Mouse (Mus musculus) embryo, embryonic 10 days (tissue): ENCODE measurements around the gene Nol9.

Source experiments
- DNase-seq: peaks from one replicate; pipeline ENCODE4 v3.0.0-alpha.2; 2015; ENCODE audit warnings: low spot score

The Nol9 gene

DNA sequence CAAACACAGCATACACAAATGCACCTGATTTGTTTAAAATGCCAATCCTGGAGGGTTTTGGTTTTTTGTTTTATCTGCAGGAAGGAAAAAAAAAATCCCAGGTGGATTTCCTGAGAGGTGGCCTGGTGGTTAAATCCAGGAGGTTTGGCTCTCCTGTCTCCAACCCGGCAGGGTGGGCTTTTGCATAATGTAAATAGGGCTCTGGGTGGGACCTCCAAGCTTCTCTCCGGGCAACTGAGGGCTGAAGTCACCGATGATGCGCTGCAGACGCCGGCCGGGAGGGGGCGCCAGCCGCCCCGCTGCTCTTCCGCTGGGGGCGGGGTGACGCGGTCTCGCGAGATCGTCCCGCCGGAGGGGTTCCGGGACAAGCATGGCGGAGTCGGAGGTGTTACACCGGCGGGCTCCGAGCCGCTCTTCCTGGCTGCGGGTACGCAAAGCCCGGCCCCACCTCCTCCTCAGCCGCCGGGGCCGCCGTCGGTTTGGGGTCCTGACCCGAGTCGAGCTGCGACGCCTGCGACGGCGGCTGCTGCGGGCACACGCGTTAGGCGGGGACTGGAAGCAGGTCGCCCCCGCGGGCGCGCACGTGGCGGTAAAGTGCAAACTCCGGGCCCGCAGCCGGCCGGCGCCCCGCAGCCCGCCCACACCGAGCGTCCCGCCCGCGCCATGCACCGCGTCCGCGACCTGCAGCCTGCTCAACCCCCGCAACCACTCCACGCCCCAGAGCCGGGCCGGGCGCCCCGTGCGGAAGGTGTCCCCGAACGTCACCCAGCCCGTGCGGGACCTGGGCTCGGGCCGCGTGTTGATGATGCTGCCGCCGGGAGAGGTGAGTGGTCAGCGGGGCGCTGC lies at the start of gene Nol9:
Nol9 (plus strand) TSS at position 337 of the 846 bp plus-strand sequence.
- DNase-seq = peak; percentile 91

DNA sequence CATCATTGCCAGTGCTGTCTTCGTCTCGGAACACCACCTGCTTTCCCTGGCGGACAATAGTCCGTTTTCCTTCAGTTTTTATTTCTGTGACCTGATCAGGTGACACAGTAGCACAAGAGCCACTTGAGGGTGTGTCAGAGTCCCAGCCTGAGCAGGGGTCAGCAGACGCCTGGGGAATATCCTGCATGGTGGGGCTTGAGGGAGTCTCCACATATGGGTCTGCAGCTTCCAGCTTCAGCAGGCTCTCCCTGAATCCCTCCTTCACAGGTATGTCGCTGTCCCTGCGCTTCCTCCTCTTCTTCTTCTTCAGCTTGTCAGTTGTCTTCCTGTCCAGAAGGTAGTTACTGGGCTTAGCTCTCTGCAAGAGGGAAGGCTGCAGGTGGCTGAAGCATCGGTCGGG lies 47.0 kb upstream of the Nol9 start:
- DNase-seq = no peak

- DNase-seq = no peak
Measured at GRCm38 (mm10) chr4:151993035-151993434, 46.1 kb upstream of the Nol9 start.

DNA sequence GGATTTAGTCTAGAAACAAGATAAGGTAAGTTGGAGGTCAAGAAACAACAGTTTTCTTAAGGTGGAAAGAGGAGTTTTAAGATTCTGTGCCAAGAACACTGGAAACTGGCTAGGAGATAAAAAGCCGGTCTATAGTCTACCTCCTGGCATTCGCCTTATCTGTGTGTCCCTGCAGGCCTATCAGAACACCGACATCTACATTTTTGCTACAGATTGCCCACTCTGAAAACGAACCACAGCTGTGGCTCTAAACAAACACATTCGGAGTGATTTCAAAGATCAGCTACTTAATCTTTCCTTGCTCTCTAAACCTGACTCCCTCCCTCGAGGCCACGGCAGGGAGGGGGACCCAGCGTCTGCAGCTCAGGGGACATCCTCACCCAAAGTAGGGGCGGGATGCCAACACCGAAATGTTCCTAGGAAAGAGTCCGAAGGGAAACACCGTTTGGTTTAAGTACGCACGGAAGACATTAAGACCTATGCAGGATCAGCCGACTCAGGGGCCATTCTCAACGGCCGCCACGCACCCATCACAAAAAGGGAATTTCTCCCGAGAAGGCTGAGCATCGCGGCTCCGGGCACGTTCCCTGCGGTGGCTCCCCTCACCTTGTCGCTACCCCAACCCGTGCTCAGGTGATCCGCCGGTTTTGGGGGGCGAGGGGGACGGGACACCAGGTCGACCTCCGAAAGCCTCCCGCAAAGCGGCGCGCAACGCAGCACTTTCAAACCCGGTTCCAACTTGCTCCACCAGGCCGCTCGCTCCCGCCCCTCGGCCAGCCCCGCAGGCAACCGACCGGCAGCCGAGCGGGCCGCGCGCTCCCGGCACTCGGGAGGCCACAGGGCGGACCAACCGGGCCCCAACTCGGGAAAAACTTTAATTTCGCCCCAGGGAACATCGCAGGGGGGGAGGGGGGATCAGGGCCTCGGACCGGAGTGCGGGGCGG lies 44.6 kb upstream of the Nol9 start:
- no peak for DNase-seq

DNA sequence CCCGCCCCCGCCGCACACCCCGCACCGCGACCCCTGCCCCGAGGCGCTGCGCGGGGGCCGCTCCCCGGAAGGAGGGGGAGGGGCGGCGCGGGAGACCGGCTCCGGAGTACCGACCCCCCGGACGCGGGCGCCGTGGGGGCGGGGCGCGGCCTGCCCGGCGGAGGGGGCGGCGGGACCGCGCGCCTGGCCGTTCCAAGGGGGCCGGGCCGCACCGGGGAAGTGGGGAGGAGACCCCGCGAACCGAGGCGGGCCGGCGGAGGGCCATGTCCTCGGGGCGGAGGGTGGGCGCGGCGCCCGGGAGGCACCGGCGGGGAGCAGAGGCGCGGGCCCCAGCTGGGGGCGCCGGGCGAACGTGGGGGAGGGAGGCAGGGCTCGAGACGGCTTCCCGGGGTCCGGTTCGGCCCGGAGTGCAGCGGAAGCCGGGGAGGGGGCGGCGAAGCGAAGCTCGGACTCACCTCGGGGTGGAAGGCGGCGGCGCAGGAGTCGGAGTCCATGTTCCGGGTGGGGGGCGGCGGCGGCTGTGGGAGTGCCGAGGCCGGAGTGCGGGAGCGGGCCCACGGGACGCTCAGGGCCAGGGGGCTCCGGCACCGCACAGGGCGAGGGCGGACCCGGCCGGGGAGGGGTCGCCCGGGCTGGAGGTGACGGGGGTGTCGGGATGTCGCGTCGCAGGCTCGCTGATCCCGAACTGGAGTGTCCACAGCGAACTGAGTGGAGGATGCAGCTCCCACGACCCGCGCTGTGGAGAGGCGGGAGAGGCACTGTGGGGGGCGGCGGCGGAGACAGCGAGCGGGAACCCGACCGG lies 43.5 kb upstream of the Nol9 start:
- DNase-seq = no peak

DNA sequence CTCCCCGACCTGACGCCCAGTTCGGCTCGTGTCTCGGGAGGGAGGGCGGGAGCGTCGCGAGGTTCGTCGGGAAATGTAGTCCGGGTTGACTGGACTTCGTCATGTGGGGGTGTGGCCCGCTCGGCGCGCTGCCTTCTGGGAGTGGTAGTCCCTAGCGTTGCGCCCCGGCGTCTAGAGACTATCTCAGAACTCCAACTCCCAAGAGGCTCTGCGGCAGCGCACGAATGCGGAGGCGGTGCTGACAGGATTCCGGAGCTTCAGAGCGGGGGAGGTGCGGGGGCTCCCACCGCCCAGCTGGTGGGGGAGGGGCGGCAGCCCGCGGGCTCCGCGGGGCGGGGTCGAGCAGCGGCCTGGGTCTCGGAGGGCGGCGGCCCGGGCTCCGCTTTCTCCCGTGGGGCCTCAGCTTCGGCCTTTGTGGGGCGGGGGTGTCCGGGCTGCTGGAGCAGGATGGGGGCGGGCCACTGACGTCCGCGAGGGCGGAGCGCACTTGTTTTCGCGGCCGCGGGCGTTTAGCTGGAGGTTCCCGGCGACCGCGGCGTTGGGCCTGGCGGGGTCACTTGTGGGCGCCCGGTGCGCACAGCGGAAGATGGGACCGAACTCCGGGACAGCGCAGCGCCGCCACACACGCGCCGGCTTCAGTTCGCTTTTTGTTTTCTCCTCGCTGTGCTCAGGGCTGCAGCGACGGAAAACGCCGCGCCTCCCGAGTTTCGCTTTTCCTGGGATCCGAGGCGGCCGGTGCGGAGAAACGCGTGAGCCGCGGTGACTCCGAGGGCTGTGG lies 42.8 kb upstream of the Nol9 start, which contains the start of gene Phf13:
Phf13 (minus strand) TSS at position 86 of the 778 bp plus-strand sequence.
- DNase-seq = peak; percentile 100

DNA sequence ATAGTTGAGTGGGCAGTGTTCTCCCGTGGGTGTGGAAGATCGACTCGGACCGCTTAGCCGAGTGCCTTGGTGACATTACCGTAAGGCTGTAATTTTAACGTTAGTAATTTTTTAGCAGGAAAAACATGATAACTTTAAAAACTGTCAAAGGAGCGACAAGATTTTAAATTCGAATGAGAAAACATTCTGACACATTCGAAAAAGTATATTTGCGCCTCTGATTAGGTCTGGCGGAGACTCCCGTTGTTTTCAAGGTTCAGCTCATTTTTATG lies 42.2 kb upstream of the Nol9 start:
- no peak for DNase-seq

GRCm38 (mm10) chr4:151997701-151998100 lies 41.4 kb upstream of the Nol9 start:
- no peak for DNase-seq

GRCm38 (mm10) chr4:151999481-151999880 lies 39.6 kb upstream of the Nol9 start:
- DNase-seq = no peak

DNA sequence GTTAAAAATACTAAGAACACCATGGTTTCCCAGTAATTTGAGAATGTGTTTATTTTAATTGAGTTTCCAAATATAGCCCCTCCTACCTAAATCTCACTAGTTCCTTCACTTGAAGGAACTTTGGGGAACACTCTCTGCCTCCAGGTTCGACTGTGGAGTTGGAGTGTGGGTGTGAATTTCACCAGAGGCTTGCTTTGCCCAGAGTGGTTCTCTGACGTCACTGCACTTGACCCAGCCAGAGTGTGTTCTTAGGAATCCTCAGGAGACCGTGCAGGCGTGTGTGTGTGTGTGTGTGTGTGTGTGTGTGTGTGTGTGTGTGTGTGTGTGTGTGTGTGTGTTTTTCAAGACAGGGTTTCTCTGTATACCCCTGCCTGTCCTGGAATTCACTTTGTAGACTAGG lies 38.2 kb upstream of the Nol9 start:
- DNase-seq = no peak

DNA sequence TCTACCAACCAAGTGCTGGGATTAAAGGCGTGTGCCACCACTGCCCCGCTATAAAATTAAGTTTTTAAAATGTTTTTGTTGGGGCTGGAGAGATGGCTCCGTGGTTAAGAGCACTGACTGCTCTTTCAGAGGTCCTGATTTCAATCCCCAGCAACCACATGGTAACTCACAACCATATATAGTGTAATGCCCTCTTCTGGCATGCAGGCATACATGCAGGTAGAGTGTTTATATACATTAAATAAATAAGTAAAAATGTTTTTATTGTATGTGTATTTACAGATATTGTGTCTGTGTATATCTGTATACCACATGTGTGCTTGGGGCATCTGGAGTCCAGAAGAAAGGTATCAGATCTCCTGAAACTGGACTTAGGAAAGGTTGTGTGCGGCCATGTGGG lies 37.8 kb upstream of the Nol9 start:
- DNase-seq = no peak

DNA sequence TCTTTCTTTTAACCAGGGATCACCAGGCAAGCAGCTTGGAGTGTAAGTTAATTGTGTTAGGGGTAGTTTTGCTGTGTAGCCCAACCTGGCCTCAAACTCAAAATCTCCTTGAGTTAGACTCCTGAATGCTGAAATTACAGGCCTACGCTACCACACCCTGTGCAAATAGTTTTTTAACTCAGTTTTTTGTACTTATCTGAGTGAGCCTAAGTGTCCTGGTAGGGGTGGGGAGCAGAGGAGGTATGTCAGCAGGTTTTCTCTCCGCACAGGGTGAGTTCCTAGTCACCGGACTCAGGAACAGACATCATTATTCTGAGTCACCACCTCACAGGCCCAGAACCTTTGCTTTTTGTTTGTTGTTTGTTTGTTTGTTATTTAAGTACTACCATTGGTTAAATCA lies 37.1 kb upstream of the Nol9 start:
- no peak for DNase-seq

DNA sequence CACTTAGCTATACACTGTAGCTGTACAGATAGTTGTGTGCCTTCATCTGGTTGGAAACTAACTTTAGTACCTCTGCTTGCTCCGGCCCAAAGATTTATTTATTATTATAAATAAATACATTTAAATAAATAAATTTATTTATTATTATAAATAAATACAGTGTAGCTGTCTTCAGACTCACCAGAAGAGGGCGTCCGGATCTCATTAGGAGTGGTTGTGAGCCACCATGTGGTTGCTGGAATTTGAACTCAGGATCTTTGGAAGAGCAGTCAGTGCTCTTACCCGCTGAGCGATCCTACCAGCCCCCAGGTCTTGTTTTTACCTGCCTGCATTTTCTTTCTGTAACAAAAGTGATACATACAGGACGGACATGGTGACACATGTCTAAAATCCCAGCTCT lies 33.0 kb upstream of the Nol9 start:
- DNase-seq = no peak

DNA sequence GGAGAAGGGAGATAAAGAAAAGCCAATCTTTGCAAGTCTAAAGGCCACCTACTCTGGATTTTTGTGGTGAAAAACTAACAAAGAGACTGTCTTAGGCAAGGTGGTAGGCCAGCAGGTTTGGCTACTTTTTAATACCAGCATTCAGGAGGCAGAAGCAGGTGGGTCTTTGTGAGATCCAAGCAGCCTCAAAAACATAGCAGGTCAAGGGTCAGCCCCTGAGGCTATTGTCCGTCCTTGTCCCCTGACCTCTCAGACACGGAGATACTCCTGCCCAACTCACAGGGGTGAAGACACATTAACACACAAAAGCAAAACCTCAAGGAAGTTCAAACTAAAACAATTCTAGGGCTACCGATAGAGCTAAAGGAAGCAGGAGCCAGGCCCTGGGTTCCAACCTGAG lies 32.3 kb upstream of the Nol9 start:
- DNase-seq = no peak

- peak; percentile 64 for DNase-seq
Measured at GRCm38 (mm10) chr4:152007481-152008147, 31.5 kb upstream of the Nol9 start.

DNA sequence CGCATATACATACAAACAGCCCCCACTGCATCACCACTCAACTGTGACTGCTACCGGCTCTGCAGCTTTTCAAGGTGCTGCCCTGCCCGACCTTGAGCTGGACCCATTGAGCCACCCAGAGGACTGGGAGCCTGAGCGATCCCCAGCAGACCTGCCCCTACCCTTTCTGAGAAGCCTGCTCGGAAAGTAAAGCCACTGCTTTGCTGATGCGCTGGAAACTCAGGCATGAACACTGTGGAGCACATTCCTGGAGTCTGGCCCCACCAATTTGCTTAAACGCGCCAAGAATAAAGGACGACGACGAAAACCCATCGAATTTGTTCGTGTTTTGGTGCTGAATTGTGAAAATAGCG lies 31.0 kb upstream of the Nol9 start:
- DNase-seq = no peak

GRCm38 (mm10) chr4:152008622-152009075 lies 30.5 kb upstream of the Nol9 start, which contains the start of gene Klhl21:
Gene Klhl21, plus strand, starts transcription at chr4:152008803.
- peak; percentile 97 for DNase-seq

- peak; percentile 62 for DNase-seq
Measured at GRCm38 (mm10) chr4:152009076-152010051, 29.8 kb upstream of the Nol9 start.

DNA sequence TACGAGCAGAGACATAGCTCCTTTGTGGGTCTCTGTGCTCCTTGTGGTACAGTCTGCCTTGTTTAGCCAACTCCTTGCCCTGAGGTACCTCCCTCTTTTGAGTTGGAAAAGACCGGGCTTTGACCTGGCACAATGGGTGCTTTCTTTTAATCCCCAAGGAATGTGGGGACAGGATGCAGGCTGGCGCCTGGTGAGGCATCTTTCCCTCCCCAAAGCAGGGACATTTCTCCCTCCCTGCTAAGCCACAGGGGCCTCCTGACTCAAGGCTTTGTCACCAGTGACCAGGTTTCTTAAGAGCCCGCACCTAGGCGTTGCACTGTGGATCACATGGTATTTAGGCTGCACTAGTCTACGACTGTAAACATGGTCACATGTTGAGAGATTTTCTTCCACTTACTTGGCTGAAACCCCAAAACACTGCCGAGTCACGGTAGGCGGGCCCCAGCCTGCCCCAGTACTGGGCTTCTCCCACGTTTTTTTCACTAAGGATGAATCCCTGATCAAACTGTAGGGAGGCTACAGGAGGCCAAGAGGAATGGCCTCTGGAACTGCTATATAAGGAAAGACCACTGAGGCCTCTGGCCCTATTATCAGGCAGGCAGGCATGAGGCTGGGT lies 28.9 kb upstream of the Nol9 start:
- peak; percentile 50 for DNase-seq
